Mouse (Mus musculus) gastrocnemius, postnatal 4 days (tissue): ENCODE results near the gene Btbd16. TPM values are rescaled to one million over a fixed set of nuclear protein-coding genes. Genes with fewer than 3 reads are reported as not detected.

ENCODE experiments used
- DNase-seq, 2 experiments: peaks; one replicate each; pipeline ENCODE4 v3.0.0; 2021 to 2022; ENCODE audit warnings: low spot score in 2 of 2, mixed read lengths in 2 of 2
- total RNA-seq, 2 experiments: library from RNA; stranded (reverse); gene quantifications; 2 replicates each; pipeline ENCODE4 v1.2.3; 2021

The Btbd16 gene
- total RNA-seq, 2 experiments from 2014 or later: 0.10 TPM; not detected in 1

- no peak for DNase-seq
Measured at GRCm38 (mm10) chr7:130857973-130858372, 84.1 kb downstream of the Btbd16 start.

- DNase-seq: no peak
Measured at GRCm38 (mm10) chr7:130859926-130860325, 86.1 kb downstream of the Btbd16 start.

GRCm38 (mm10) chr7:130860721-130861142 lies 86.9 kb downstream of the Btbd16 start:
- DNase-seq: peak in 1 of 2 experiments; percentile 16

- no peak for DNase-seq
Measured at GRCm38 (mm10) chr7:130862501-130862900, 88.6 kb downstream of the Btbd16 start.

GRCm38 (mm10) chr7:130864711-130865110 lies 90.8 kb downstream of the Btbd16 start:
- DNase-seq: no peak

- peak; percentile 89 to 94 for DNase-seq
Measured at GRCm38 (mm10) chr7:130865613-130866591, 92.0 kb downstream of the Btbd16 start, which contains the start of gene Plekha1. Plekha1 (plus strand) TSS chr7:130865756.

GRCm38 (mm10) chr7:130866640-130867039 lies 92.8 kb downstream of the Btbd16 start:
- DNase-seq: no peak

- no peak for DNase-seq
Measured at GRCm38 (mm10) chr7:130867256-130867655, 93.4 kb downstream of the Btbd16 start.

Other genes with a start within 250 kb of the Btbd16 start
- 10 to 100 TPM; 50.4 to 56.2 TPM for gene Nsmce4a, start 201.0 kb upstream of the Btbd16 start, total RNA-seq
- 100 to 1,000 TPM; 171 to 202 TPM for gene Tacc2, start 196.6 kb upstream of the Btbd16 start, total RNA-seq
- gene Plekha1, start 91.7 kb downstream of the Btbd16 start, total RNA-seq: 10 to 100 TPM; 31.4 to 37.8 TPM
- 10 to 100 TPM; 78.8 to 98.4 TPM for gene Htra1, start 162.0 kb downstream of the Btbd16 start, total RNA-seq